Mouse (Mus musculus): ENCODE results near the gene Hoxa11. TPM values are rescaled to one million over a fixed set of nuclear protein-coding genes. Genes with fewer than 3 reads are reported as not detected.
A peak's percentile ranks its signal among the peaks of the same experiment; 100 is the strongest.

Gene Hoxa11
- polyA plus RNA-seq, 1 experiment: not detected

- Histone ChIP-seq H3K36me3 (ENCODE audit: control insufficient read depth, insufficient read depth, low read length) (no peaks in the 10 kb centered on the region), H3K4me1 (ENCODE audit: control insufficient read depth, insufficient read depth, insufficient read length, low read length) (no peaks in the 10 kb centered on the region), H3K27me3 (ENCODE audit: control insufficient read depth, insufficient read depth, low read length) (peaks cover 84% of the 10 kb centered on the region), H3K27ac (ENCODE audit: insufficient read depth, low read depth, low read length) (no peak overlapping the region), H3K4me3 (ENCODE audit: low read depth, low read length) (no peak overlapping the region)
- TF ChIP-seq POLR2A (IDR thresholded peaks at IDR 0.05; ENCODE audit: low read depth, low read length) (no peak), CTCF (IDR thresholded peaks at IDR 0.05; ENCODE audit: extremely low read depth, insufficient read length, insufficient replicate concordance, low read depth, low read length) (no peak)
- 9% methylated on average over 9 of the region's 9 CpGs for WGBS
Measured at GRCm38 (mm10) chr6:52241001-52241621, 4.5 kb downstream of the Hoxa11 start.

- Histone ChIP-seq H3K27ac (ENCODE audit: insufficient read depth, low read depth, low read length) (no peak within 1 kb of the TSS), H3K36me3 (ENCODE audit: control insufficient read depth, insufficient read depth, low read length) (no peaks in the 10 kb centered on the region), H3K4me3 (ENCODE audit: low read depth, low read length) (no peak within 1 kb of the TSS), H3K4me1 (ENCODE audit: control insufficient read depth, insufficient read depth, insufficient read length, low read length) (no peaks in the 10 kb centered on the region), H3K27me3 (ENCODE audit: control insufficient read depth, insufficient read depth, low read length) (peaks cover 84% of the 10 kb centered on the region)
- 3% methylated on average over 35 of the region's 35 CpGs for WGBS
- TF ChIP-seq CTCF (IDR thresholded peaks at IDR 0.05; ENCODE audit: extremely low read depth, insufficient read length, insufficient replicate concordance, low read depth, low read length) (peak; percentile 75), POLR2A (IDR thresholded peaks at IDR 0.05; ENCODE audit: low read depth, low read length) (no peak)
Measured at GRCm38 (mm10) chr6:52240389-52241000, 5.1 kb downstream of the Hoxa11 start, which contains the start of gene Hoxa10. Gene Hoxa10 (minus strand): TSS chr6:52240854.

- WGBS: 8% methylated on average over 30 of the region's 30 CpGs
- H3K27me3 ChIP-seq (ENCODE audit: control insufficient read depth, insufficient read depth, low read length): peaks cover 84% of the 10 kb centered on the region
- H3K4me3 ChIP-seq (ENCODE audit: low read depth, low read length): no peak overlapping the region
- no peaks in the 10 kb centered on the region for H3K4me1 ChIP-seq (ENCODE audit: control insufficient read depth, insufficient read depth, insufficient read length, low read length)
- TF ChIP-seq CTCF (IDR thresholded peaks at IDR 0.05; ENCODE audit: extremely low read depth, insufficient read length, insufficient replicate concordance, low read depth, low read length): no peak
- no peak for TF ChIP-seq POLR2A (IDR thresholded peaks at IDR 0.05; ENCODE audit: low read depth, low read length)
- no peak overlapping the region for H3K27ac ChIP-seq (ENCODE audit: insufficient read depth, low read depth, low read length)
- H3K36me3 ChIP-seq (ENCODE audit: control insufficient read depth, insufficient read depth, low read length): no peaks in the 10 kb centered on the region
Measured at GRCm38 (mm10) chr6:52239625-52240388, 5.8 kb downstream of the Hoxa11 start.

GRCm38 (mm10) chr6:52238976-52239375 lies 6.6 kb downstream of the Hoxa11 start:
- H3K4me3 ChIP-seq (ENCODE audit: low read depth, low read length): no peak overlapping the region

GRCm38 (mm10) chr6:52238155-52238545 lies 7.5 kb downstream of the Hoxa11 start:
- TF ChIP-seq CTCF (IDR thresholded peaks at IDR 0.05; ENCODE audit: extremely low read depth, insufficient read length, insufficient replicate concordance, low read depth, low read length) (no peak), POLR2A (IDR thresholded peaks at IDR 0.05; ENCODE audit: low read depth, low read length) (no peak)
- peaks cover 85% of the 10 kb centered on the region for H3K27me3 ChIP-seq (ENCODE audit: control insufficient read depth, insufficient read depth, low read length)
- no peak overlapping the region for H3K27ac ChIP-seq (ENCODE audit: insufficient read depth, low read depth, low read length)
- no peak overlapping the region for H3K4me3 ChIP-seq (ENCODE audit: low read depth, low read length)
- 4% methylated on average over 7 of the region's 7 CpGs for WGBS
- H3K4me1 ChIP-seq (ENCODE audit: control insufficient read depth, insufficient read depth, insufficient read length, low read length): no peaks in the 10 kb centered on the region
- no peaks in the 10 kb centered on the region for H3K36me3 ChIP-seq (ENCODE audit: control insufficient read depth, insufficient read depth, low read length)

More at GRCm38 (mm10) chr6:52238976-52239375, 6.6 kb downstream of the Hoxa11 start:
- Histone ChIP-seq H3K4me1 (ENCODE audit: control insufficient read depth, insufficient read depth, insufficient read length, low read length) (no peaks in the 10 kb centered on the region), H3K36me3 (ENCODE audit: control insufficient read depth, insufficient read depth, low read length) (no peaks in the 10 kb centered on the region), H3K27ac (ENCODE audit: insufficient read depth, low read depth, low read length) (no peak overlapping the region), H3K27me3 (ENCODE audit: control insufficient read depth, insufficient read depth, low read length) (peaks cover 85% of the 10 kb centered on the region)
- no peak for TF ChIP-seq POLR2A (IDR thresholded peaks at IDR 0.05; ENCODE audit: low read depth, low read length)
- TF ChIP-seq CTCF (IDR thresholded peaks at IDR 0.05; ENCODE audit: extremely low read depth, insufficient read length, insufficient replicate concordance, low read depth, low read length): no peak
- 16% methylated on average over 7 of the region's 7 CpGs for WGBS

GRCm38 (mm10) chr6:52237346-52238154 lies 8.1 kb downstream of the Hoxa11 start:
- Histone ChIP-seq H3K4me1 (ENCODE audit: control insufficient read depth, insufficient read depth, insufficient read length, low read length) (no peaks in the 10 kb centered on the region), H3K27ac (ENCODE audit: insufficient read depth, low read depth, low read length) (no peak overlapping the region), H3K4me3 (ENCODE audit: low read depth, low read length) (no peak overlapping the region), H3K27me3 (ENCODE audit: control insufficient read depth, insufficient read depth, low read length) (peaks cover 85% of the 10 kb centered on the region), H3K36me3 (ENCODE audit: control insufficient read depth, insufficient read depth, low read length) (no peaks in the 10 kb centered on the region)
- 25% methylated on average over 10 of the region's 10 CpGs for WGBS
- TF ChIP-seq CTCF (IDR thresholded peaks at IDR 0.05; ENCODE audit: extremely low read depth, insufficient read length, insufficient replicate concordance, low read depth, low read length): no peak
- no peak for TF ChIP-seq POLR2A (IDR thresholded peaks at IDR 0.05; ENCODE audit: low read depth, low read length)
